Mouse (Mus musculus) CH12.LX (cell line): Measurements from ENCODE around the gene Slc36a3. TPM values are rescaled to one million over a fixed set of nuclear protein-coding genes. Genes with fewer than 3 reads are reported as not detected.

Source experiments
- DNase-seq: peaks from one replicate; pipeline ENCODE4 v3.0.0-alpha.2; 2013; ENCODE audit errors: extremely low read depth
- H3K27ac ChIP-seq: 2 replicates; pipeline ENCODE4 v1.5.1; 2012; ENCODE audit warnings: low read depth, mild to moderate bottlenecking, control low read depth, moderate library complexity; ENCODE audit not compliant: insufficient read depth
- H3K27me3 ChIP-seq: replicated peaks from 2 replicates; pipeline ENCODE3; 2012; ENCODE audit warnings: inconsistent platforms
- H3K36me3 ChIP-seq, 2 experiments: replicated peaks in 1 of 2; 2 replicates each; pipeline versions ENCODE3 to v1.6.1; 2012; ENCODE audit warnings: inconsistent platforms in 1 of 2, low read length in 1 of 2, mild to moderate bottlenecking in 1 of 2, mixed read lengths in 1 of 2, moderate library complexity in 1 of 2; ENCODE audit not compliant: control insufficient read depth in 1 of 2, insufficient read depth in 1 of 2
- H3K4me1 ChIP-seq, 2 experiments: 2 replicates each; pipeline ENCODE4 v1.6.1; 2012; ENCODE audit warnings: inconsistent platforms in 1 of 2, moderate library complexity in 1 of 2; ENCODE audit not compliant: insufficient read depth in 2 of 2, control insufficient read depth in 1 of 2
- H3K4me2 ChIP-seq: 2 replicates; pipeline ENCODE4 v1.6.1; 2012; ENCODE audit warnings: low read depth, mild to moderate bottlenecking, control low read depth; ENCODE audit not compliant: poor library complexity, insufficient read depth, severe bottlenecking
- H3K4me3 ChIP-seq, 3 experiments: fragments of 150-350 bp in 1 of 3; sonication (generic) in 1 of 3; replicated peaks in 1 of 3; 2 replicates each; pipeline versions ENCODE3 to v1.5.1; 2011 to 2012; ENCODE audit warnings: low read depth in 2 of 3, low read length in 2 of 3, mild to moderate bottlenecking in 2 of 3, moderate library complexity in 2 of 3, control low read depth in 1 of 3, improper control_type of control experiment in 1 of 3, inconsistent platforms in 1 of 3, mixed read lengths in 1 of 3; ENCODE audit not compliant: poor library complexity in 1 of 3
- H3K79me2 ChIP-seq: replicated peaks from 2 replicates; pipeline ENCODE4 v1.6.1; 2012; ENCODE audit warnings: mild to moderate bottlenecking, moderate library complexity; ENCODE audit not compliant: control insufficient read depth, poor library complexity, insufficient read depth, severe bottlenecking; ENCODE audit errors: extremely low read depth
- H3K9ac ChIP-seq: 2 replicates; pipeline ENCODE4 v1.6.1; 2012; ENCODE audit warnings: low read depth, mild to moderate bottlenecking, control low read depth, moderate library complexity; ENCODE audit not compliant: insufficient read depth
- H3K9me3 ChIP-seq: replicated peaks from 2 replicates; pipeline ENCODE3; 2012; ENCODE audit warnings: low read length, inconsistent platforms, mixed read lengths
- BHLHE40 ChIP-seq: IDR thresholded peaks from 2 replicates; pipeline ENCODE4 v1.6.1; 2011; ENCODE audit warnings: mild to moderate bottlenecking, low read depth, low read length, improper control_type of control experiment
- ELF1 ChIP-seq: IDR thresholded peaks from 2 replicates; pipeline ENCODE4 v1.6.1; 2014; ENCODE audit warnings: low read depth, mild to moderate bottlenecking, inconsistent platforms, low read length, improper control_type of control experiment
- EP300 ChIP-seq: IDR thresholded peaks from 2 replicates; pipeline ENCODE4 v1.6.1; 2011; ENCODE audit warnings: low read length, improper control_type of control experiment
- ETS1 ChIP-seq: conservative IDR thresholded peaks from 2 replicates; pipeline ENCODE4 v1.6.1; 2012; ENCODE audit warnings: low read depth, mild to moderate bottlenecking, inconsistent platforms, low read length, improper control_type of control experiment, moderate library complexity
- KAT2A ChIP-seq: IDR thresholded peaks from 2 replicates; pipeline ENCODE4 v1.6.1; 2012; ENCODE audit warnings: low read length, improper control_type of control experiment, inconsistent platforms; ENCODE audit not compliant: insufficient replicate concordance
- MAZ ChIP-seq: IDR thresholded peaks from 2 replicates; pipeline ENCODE4 v1.6.1; 2012; ENCODE audit warnings: low read depth, mild to moderate bottlenecking, inconsistent platforms, low read length, improper control_type of control experiment, moderate library complexity
- PAX5 ChIP-seq: IDR thresholded peaks from 2 replicates; pipeline ENCODE4 v1.6.1; 2012; ENCODE audit warnings: low read length, inconsistent platforms, mixed read lengths
- POLR2AphosphoS2 ChIP-seq: IDR thresholded peaks from 2 replicates; pipeline ENCODE4 v1.6.1; 2011; ENCODE audit warnings: low read depth, low read length, improper control_type of control experiment
- USF1 ChIP-seq: IDR thresholded peaks from 2 replicates; pipeline ENCODE4 v1.6.1; 2014; ENCODE audit warnings: low read depth, mild to moderate bottlenecking, inconsistent platforms, low read length, improper control_type of control experiment
- dilution Hi-C: fragments of 300-500 bp; cut with MboI; formaldehyde crosslinking; loops from 2 replicates; pipeline ENCODE4 v1.14.3; 2020; ENCODE audit warnings: low sequenced_read_pairs; ENCODE audit not compliant: extremely low pct_unique_long_range_greater_than_20kb, extremely low pct_ligation_motif_present
- in situ Hi-C: fragments of 300-500 bp; cut with MboI; formaldehyde crosslinking; loops from 3 replicates; pipeline ENCODE4 v1.14.3; 2019; ENCODE audit warnings: low sequenced_read_pairs, low pct_ligation_motif_present, low pct_unique_long_range_greater_than_20kb, mixed read lengths
- polyA plus RNA-seq: library from polyadenylated mRNA; unstranded; fragments of >175 nt; gene quantifications from 2 replicates; pipeline ENCODE4 v1.2.1, GENCODE M21; 2012; ENCODE audit warnings: low read depth; ENCODE audit not compliant: insufficient read length
- total RNA-seq, 2 experiments: library from RNA; depleted of rRNA; stranded (reverse); fragments of 300-350 nt in 1 of 2; fragments of >200 nt in 1 of 2; gene quantifications; 2 replicates each; pipeline ENCODE4 v1.2.3; 2012 to 2014

Slc36a3 gene
- total and polyA plus RNA-seq, 3 experiments: 0.72 to 1.5 (median 0.72) TPM

GRCm38 (mm10) chr11:55126663-55127062, 24.8 kb downstream of the Slc36a3 start:
- H3K9ac ChIP-seq: no peak overlapping the region
- H3K4me2 ChIP-seq: no peak overlapping the region
- H3K36me3 ChIP-seq: no peaks in the 10 kb centered on the region
- H3K9me3 ChIP-seq: no peaks in the 10 kb centered on the region
- no peak for DNase-seq
- H3K79me2 ChIP-seq: no peaks in the 10 kb centered on the region
- H3K4me3 ChIP-seq: no peak overlapping the region
- TF ChIP-seq MAZ: no peak
- peaks cover 18 to 41% of the 10 kb centered on the region in 2 experiments for H3K4me1 ChIP-seq
- no peaks in the 10 kb centered on the region for H3K27me3 ChIP-seq
- in situ Hi-C loops: no loop called here
- dilution Hi-C loops: no loop called here
- H3K27ac ChIP-seq: no peak overlapping the region

GRCm38 (mm10) chr11:55121430-55121829, 30.1 kb downstream of the Slc36a3 start:
- H3K9ac ChIP-seq: no peak overlapping the region
- no peaks in the 10 kb centered on the region for H3K36me3 ChIP-seq
- H3K4me1 ChIP-seq: peaks cover 4 to 30% of the 10 kb centered on the region in 2 experiments
- H3K4me2 ChIP-seq: no peak overlapping the region
- peaks cover 8% of the 10 kb centered on the region for H3K9me3 ChIP-seq
- H3K27ac ChIP-seq: no peak overlapping the region
- no peak for DNase-seq
- H3K4me3 ChIP-seq: no peak overlapping the region
- no peaks in the 10 kb centered on the region for H3K79me2 ChIP-seq
- dilution Hi-C loops (no loop called here), in situ Hi-C loops (no loop called here)
- no peaks in the 10 kb centered on the region for H3K27me3 ChIP-seq
- TF ChIP-seq KAT2A (no peak), ETS1 (no peak), PAX5 (no peak), ELF1 (no peak), BHLHE40 (no peak), POLR2AphosphoS2 (no peak), EP300 (0 out of 2 replicates have a peak, but pooled peaks have one; percentile 34)

GRCm38 (mm10) chr11:55120821-55121271, 30.7 kb downstream of the Slc36a3 start:
- no peak overlapping the region for H3K9ac ChIP-seq
- no peak overlapping the region for H3K27ac ChIP-seq
- H3K4me3 ChIP-seq: no peak overlapping the region
- peaks cover 8% of the 10 kb centered on the region for H3K9me3 ChIP-seq
- no peaks in the 10 kb centered on the region for H3K36me3 ChIP-seq
- no peak overlapping the region for H3K4me2 ChIP-seq
- TF ChIP-seq USF1: no peak
- TF ChIP-seq, all 38 proteins: peak for 0
- Histone ChIP-seq H3K4me1 (peaks cover 4 to 32% of the 10 kb centered on the region in 2 experiments), H3K79me2 (no peaks in the 10 kb centered on the region), H3K27me3 (no peaks in the 10 kb centered on the region)
- in situ Hi-C loops: no loop called here
- DNase-seq: no peak
- dilution Hi-C loops: no loop called here
